Mouse (Mus musculus): ENCODE measurements around the gene Itih4. TPM values are rescaled to one million over a fixed set of nuclear protein-coding genes. Genes with fewer than 3 reads are reported as not detected.

Gene Itih4
- polyA plus RNA-seq, 1 experiment from 2014 or later: not detected

DNA sequence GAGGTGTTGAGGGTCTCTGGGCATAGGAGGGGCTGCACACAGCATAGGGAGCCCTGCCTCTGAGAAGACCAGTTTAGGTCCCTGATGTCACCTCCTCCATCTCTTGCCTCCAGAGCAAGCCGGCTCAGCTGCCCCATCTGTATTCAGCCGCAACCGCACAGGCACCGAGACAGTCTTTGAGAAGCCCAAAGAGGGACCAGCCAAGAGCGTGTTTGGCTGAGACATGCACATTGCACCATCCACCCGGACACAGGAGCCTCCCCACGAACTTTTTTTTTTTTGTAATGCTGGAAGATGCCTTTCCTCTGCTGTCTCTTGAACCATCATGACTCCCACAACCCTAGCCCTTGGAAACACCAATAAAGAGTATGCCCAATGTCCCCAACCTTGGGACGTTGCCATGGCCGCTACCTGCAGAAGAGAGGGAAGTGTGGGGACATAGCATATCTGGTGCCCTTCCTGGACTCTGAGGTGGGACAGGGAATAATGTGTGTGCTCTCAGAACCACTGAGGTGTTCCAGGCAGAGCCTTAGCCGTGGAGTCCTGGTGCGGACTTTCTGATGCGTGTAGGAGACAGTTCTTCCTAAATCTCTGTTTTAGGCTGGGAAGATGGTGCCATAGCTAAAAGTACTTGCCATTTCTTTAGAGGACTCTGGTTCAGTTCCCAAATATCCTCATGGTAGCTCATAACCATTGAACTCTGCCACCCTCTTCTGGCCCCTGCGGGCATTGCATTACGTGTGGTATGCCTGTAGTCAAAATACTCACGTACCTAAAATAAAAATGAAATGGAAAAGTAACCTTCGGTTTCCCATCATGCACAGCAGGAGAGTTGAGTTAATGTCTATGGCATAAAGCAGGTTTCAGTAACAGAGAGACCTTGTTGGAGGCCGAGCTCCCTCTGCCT lies 5.2 kb upstream of the Itih4 start:
- Histone ChIP-seq H3K36me3 (peaks cover 21% of the 10 kb centered on the region), H3K4me3 (no peak overlapping the region), H3K9me3 (no peaks in the 10 kb centered on the region), H3K9ac (no peak overlapping the region), H3K4me1 (replicated peaks) (peaks cover 8% of the 10 kb centered on the region), H3K27ac (no peak overlapping the region), H3K27me3 (no peaks in the 10 kb centered on the region), H3K4me2 (no peak overlapping the region)
- ATAC-seq (ENCODE audit: low FRiP score): no peak
- WGBS: 84% methylated on average over 17 of the region's 17 CpGs

DNA sequence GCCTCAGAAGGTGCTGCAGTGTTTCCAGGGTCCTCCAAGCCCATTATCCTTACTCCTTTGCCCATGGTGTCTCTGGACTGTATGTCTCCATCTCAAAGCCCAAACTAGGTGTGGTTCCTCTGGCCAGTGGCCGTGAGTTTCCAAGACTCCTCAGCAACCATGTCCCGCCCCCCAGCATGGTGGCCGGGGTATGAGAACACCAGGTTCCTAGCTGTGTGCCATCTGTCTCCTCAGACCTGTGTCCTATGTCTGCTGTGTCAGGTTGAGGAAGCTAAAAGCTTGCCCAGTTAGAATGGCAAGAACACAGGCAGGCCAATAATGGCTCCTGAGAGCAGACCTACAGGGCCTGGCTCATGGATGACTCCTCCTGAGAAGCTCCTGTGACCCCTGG lies 4.6 kb upstream of the Itih4 start:
- Histone ChIP-seq H3K4me2 (no peak overlapping the region), H3K27ac (no peak overlapping the region), H3K9me3 (no peaks in the 10 kb centered on the region), H3K9ac (no peak overlapping the region), H3K27me3 (no peaks in the 10 kb centered on the region), H3K4me3 (no peak overlapping the region), H3K4me1 (replicated peaks) (peaks cover 8% of the 10 kb centered on the region), H3K36me3 (peaks cover 15% of the 10 kb centered on the region)
- WGBS: 94% methylated on average over 3 of the region's 3 CpGs
- no peak for ATAC-seq (ENCODE audit: low FRiP score)

DNA sequence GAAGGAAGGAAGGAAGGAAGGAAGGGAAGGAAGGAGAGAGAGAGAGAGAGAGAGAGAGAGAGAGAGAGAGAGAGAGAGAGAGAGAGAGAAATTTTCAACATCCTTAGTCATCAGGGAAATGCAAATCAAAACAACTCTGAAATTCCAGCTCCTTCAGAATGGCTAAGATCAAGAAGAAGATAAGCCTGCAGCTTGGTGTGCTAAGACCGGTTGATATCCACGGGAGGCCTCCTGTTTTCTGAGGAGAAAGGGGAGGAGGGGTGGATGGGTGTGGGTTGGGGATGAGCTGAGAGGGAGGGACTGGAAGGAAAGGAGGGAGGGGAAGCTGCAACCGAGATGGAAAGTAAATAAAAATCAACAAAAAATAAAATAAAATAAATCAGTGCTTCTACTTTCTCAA lies 978 bp upstream of the Itih4 start:
- no peak for ATAC-seq (ENCODE audit: low FRiP score)
- no peak overlapping the region for H3K27ac ChIP-seq
- no peaks in the 10 kb centered on the region for H3K4me1 ChIP-seq (replicated peaks)
- H3K36me3 ChIP-seq: no peaks in the 10 kb centered on the region
- no peaks in the 10 kb centered on the region for H3K9me3 ChIP-seq
- no peak overlapping the region for H3K9ac ChIP-seq
- H3K4me3 ChIP-seq: no peak overlapping the region
- H3K27me3 ChIP-seq: no peaks in the 10 kb centered on the region
- 39% methylated on average over 3 of the region's 3 CpGs for WGBS
- no peak overlapping the region for H3K4me2 ChIP-seq

DNA sequence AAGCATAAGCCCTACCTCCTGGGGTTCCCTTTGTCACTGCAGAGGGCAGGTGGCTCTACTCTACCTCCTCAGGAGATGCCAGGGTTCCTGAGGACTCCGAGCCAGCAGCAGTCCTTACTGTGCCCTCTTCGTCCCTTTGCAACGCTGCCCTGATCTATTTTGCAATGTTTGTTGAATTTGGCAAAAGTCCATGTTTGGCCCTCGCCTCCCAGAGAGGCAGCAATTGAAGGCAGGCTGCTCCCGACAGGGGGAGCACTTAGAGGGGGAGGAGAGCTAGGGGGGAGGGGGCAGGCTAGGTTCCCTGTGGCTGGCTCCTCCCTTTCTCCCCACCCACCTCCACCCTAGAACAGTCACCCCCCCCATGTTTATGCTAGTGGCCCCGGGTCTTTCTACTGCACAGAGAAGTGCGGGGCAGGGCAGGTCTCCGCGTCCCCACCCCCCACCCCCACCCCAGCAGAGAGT lies 2.0 kb downstream of the Itih4 start:
- 18% methylated on average over 9 of the region's 9 CpGs for WGBS
- no peak overlapping the region for H3K4me3 ChIP-seq
- H3K4me2 ChIP-seq: no peak overlapping the region
- no peaks in the 10 kb centered on the region for H3K36me3 ChIP-seq
- no peak overlapping the region for H3K9ac ChIP-seq
- H3K9me3 ChIP-seq: no peaks in the 10 kb centered on the region
- no peaks in the 10 kb centered on the region for H3K27me3 ChIP-seq
- no peak overlapping the region for H3K27ac ChIP-seq
- no peaks in the 10 kb centered on the region for H3K4me1 ChIP-seq (replicated peaks)
- ATAC-seq (ENCODE audit: low FRiP score): no peak

DNA sequence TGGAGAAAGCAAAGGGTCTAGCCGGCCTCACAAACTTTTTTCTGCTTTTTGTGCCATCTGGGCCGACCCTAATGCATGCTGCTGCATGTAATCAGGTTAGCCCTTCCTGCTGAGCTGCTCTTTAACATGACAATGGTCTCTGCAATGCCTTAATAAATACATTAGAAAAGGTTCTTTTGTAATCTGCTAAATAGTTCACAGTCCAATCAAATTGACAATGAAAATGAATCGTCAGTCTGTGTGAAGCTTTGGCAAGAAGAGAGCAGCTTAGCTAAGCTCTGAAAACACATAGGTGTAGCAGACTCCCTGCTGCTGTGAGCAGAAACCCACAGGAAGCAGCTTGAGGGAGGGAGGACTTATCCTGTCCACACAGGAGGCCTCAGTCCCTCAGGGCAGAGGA lies 13.7 kb downstream of the Itih4 start:
- Histone ChIP-seq H3K9me3 (no peaks in the 10 kb centered on the region), H3K4me1 (replicated peaks) (no peaks in the 10 kb centered on the region), H3K9ac (no peak overlapping the region), H3K4me2 (no peak overlapping the region), H3K36me3 (no peaks in the 10 kb centered on the region), H3K27me3 (no peaks in the 10 kb centered on the region), H3K4me3 (no peak overlapping the region), H3K27ac (no peak overlapping the region)
- 24% methylated on average over 3 of the region's 3 CpGs for WGBS
- no peak for ATAC-seq (ENCODE audit: low FRiP score)

DNA sequence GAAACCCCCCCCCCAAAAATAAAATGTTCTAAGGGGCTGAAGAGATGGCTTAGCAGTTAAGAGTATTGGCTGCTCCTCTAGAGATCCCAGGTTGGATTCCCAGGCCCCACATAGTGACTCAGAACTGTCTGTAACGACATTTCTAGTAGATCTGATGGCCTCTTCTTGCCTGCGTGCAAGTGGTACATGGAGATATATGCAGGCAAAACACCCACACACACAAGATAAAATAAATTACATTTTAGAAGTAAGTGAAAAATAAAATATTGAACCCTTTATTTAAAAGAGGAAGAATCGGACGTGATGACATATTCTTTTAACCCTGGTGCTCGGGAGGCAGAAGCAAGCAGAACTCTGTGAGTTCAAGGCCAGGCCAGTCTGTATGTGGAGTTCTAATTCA lies 16.4 kb downstream of the Itih4 start:
- no peak for ATAC-seq (ENCODE audit: low FRiP score)

DNA sequence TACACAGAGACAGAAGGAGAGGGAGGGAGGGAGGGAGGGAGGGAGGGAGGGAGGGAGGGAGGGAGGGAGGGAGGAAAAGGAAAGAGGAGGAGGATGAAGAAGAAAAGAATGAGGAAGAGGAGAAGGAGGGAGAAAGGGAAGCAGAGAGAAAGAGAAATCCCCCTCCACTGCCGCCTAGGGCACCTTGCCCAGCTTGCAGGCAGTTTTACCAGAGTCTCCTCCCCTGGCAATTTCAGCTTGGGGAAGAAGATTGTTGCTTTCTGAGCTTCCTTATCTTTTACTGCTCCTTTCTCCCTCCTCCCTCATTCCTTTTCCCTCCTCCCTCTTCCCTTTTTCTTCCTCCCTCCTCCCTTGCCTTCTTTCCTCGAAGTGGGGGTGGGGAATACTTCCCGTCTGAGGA lies 16.8 kb downstream of the Itih4 start:
- no peaks in the 10 kb centered on the region for H3K36me3 ChIP-seq
- no peaks in the 10 kb centered on the region for H3K9me3 ChIP-seq
- H3K4me1 ChIP-seq (replicated peaks): no peaks in the 10 kb centered on the region
- H3K27ac ChIP-seq: no peak overlapping the region
- no peak overlapping the region for H3K9ac ChIP-seq
- no peak for ATAC-seq (ENCODE audit: low FRiP score)
- H3K27me3 ChIP-seq: no peaks in the 10 kb centered on the region
- H3K4me2 ChIP-seq: no peak overlapping the region
- no peak overlapping the region for H3K4me3 ChIP-seq
- WGBS: 84% methylated on average over 3 of the region's 3 CpGs

More for the DNA sequence above, 16.4 kb downstream of the Itih4 start:
- no peak overlapping the region for H3K9ac ChIP-seq
- no peaks in the 10 kb centered on the region for H3K4me1 ChIP-seq (replicated peaks)
- H3K27ac ChIP-seq: no peak overlapping the region
- 98% methylated on average over 5 of the region's 5 CpGs for whole genome bisulfite sequencing
- H3K4me2 ChIP-seq: no peak overlapping the region
- H3K27me3 ChIP-seq: no peaks in the 10 kb centered on the region
- no peaks in the 10 kb centered on the region for H3K36me3 ChIP-seq
- no peak overlapping the region for H3K4me3 ChIP-seq
- H3K9me3 ChIP-seq: no peaks in the 10 kb centered on the region

DNA sequence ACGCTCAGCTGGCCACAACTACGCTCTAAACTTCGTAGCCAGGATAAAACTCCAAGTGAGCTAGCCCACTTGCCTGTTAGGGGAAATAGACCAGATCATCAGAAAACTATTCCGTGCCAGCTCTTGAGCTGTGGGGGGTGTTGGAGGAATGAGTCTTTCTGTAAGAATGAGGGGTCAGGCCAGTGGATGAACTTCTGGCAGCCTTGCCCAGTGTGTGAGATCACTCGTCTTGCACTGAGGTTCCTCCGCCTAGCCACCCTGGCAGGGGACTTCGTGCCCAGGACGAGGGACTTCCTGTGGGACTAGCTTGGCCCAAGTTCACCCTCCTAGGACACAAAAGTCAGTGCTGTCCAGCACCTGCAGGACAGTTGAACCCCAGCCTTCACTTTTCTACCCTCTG lies 18.0 kb downstream of the Itih4 start:
- no peak overlapping the region for H3K27ac ChIP-seq
- no peaks in the 10 kb centered on the region for H3K27me3 ChIP-seq
- no peak for ATAC-seq (ENCODE audit: low FRiP score)
- H3K4me2 ChIP-seq: no peak overlapping the region
- H3K9me3 ChIP-seq: no peaks in the 10 kb centered on the region
- H3K4me3 ChIP-seq: no peak overlapping the region
- H3K4me1 ChIP-seq (replicated peaks): no peaks in the 10 kb centered on the region
- H3K9ac ChIP-seq: no peak overlapping the region
- WGBS: 83% methylated on average over 8 of the region's 8 CpGs
- no peaks in the 10 kb centered on the region for H3K36me3 ChIP-seq

DNA sequence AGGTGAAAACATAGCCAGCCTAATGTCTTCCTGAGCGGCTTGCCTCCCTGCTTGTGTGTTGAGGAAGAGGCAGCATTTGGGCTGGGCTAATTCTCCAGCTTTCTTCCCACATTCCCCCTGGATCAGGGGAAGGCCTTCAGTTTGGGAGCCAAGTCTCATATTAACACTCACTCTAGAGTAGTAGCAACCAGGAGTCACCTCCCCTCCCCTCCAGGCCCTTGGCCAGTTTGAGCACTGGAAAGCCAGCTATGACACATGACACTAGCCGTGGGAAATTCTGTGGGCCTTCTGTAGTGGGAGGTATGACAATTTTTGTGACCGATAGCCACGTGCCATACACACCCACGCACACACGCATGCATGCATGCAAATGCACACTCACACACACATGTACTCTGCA lies 19.7 kb downstream of the Itih4 start:
- 92% methylated on average over 6 of the region's 6 CpGs for WGBS
- Histone ChIP-seq H3K27me3 (no peaks in the 10 kb centered on the region), H3K27ac (no peak overlapping the region), H3K4me2 (no peak overlapping the region), H3K4me3 (no peak overlapping the region), H3K9ac (no peak overlapping the region), H3K36me3 (no peaks in the 10 kb centered on the region), H3K9me3 (no peaks in the 10 kb centered on the region), H3K4me1 (replicated peaks) (no peaks in the 10 kb centered on the region)
- ATAC-seq (ENCODE audit: low FRiP score): no peak

DNA sequence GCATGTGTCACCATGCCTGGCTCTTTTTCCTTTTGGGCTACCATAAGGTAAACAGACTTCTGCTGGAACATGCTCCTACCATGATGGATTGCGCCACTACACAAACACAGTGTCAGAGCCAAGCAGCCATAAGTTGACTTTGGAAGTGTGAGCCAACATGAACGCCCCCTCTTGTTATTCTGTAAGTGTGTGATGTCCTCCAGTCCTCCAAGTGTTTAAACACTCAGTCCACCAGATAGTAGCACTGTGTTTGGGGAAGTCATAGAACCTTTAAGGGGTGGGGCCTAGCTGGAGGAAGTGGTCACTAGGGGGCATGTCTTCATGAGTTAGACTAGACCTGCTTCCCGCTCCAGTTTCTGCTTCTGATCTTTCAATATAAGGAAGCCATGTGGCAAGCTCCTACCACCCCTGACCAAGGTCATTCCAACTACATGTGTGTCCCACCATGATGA lies 21.6 kb downstream of the Itih4 start:
- Histone ChIP-seq H3K27me3 (no peaks in the 10 kb centered on the region), H3K36me3 (no peaks in the 10 kb centered on the region), H3K9ac (no peak overlapping the region), H3K9me3 (no peaks in the 10 kb centered on the region), H3K4me2 (no peak overlapping the region), H3K27ac (no peak overlapping the region), H3K4me3 (no peak overlapping the region), H3K4me1 (replicated peaks) (no peaks in the 10 kb centered on the region)
- no peak for ATAC-seq (ENCODE audit: low FRiP score)
- WGBS: 88% methylated on average over 3 of the region's 3 CpGs

DNA sequence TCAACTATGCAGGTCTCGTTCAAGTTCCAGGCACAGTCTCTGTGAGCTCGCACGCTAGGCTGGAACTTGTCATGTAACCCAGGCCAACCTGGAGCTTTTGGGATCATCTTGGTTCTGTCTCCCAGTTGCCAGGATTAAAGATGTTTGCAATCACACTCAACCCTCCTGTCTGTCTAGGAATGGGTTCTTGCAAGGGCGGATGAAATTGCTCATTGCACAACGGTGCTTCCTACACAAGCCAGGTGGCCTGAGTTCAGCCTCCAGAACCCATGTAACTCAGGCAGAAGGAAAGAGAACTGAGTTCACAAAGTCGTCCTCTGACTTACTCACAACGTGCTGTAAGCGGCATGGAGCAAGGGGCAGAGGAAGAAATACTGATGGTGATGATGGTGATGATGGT lies 24.9 kb downstream of the Itih4 start:
- no peak overlapping the region for H3K4me3 ChIP-seq
- H3K9me3 ChIP-seq: no peaks in the 10 kb centered on the region
- H3K27ac ChIP-seq: no peak overlapping the region
- H3K9ac ChIP-seq: no peak overlapping the region
- H3K36me3 ChIP-seq: no peaks in the 10 kb centered on the region
- ATAC-seq (ENCODE audit: low FRiP score): no peak
- 91% methylated on average over 8 of the region's 8 CpGs for WGBS
- H3K27me3 ChIP-seq: no peaks in the 10 kb centered on the region
- no peaks in the 10 kb centered on the region for H3K4me1 ChIP-seq (replicated peaks)
- no peak overlapping the region for H3K4me2 ChIP-seq

DNA sequence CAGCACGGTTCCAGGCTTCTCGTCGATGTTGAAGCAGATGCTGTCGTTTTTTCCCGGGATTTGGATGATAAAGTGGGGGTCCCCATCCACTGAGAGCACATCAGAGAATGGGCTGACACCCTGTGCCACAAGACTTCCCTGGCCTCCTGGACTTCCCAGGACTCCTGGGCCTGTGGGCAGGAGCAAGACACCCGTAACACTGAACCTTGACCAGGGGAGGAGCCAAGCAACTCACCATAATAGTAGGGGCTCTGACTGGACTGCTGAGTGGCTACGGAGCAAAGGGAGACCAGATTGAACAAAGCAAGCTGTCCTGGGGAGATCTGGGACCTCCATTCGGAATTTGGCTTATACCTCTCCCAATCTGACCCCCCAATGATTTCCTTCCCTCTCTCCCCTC lies 26.4 kb downstream of the Itih4 start:
- H3K4me2 ChIP-seq: no peak overlapping the region
- no peaks in the 10 kb centered on the region for H3K27me3 ChIP-seq
- no peaks in the 10 kb centered on the region for H3K36me3 ChIP-seq
- H3K9me3 ChIP-seq: no peaks in the 10 kb centered on the region
- H3K27ac ChIP-seq: no peak overlapping the region
- H3K9ac ChIP-seq: no peak overlapping the region
- H3K4me3 ChIP-seq: no peak overlapping the region
- ATAC-seq (ENCODE audit: low FRiP score): no peak
- 85% methylated on average over 8 of the region's 8 CpGs for WGBS
- H3K4me1 ChIP-seq (replicated peaks): no peaks in the 10 kb centered on the region

DNA sequence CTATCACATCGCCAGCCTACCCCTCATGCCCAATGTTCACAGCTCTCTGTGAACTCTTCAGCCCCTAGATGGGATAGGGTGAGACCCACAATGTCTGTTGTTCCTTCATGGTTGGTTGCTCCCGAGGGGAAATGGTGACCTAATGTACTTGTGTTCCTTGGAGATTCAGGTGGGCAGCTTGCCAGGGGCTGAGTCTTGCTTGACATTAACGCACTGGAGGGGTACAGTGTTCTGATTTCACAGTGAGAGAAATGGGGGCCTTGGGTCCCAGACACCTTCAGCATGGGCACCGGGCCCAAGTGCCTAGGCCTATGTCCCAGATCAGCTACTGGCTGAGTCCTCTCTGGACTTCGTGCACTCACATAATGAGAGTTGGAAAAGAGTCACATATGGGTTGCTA lies 27.1 kb downstream of the Itih4 start:
- no peak for ATAC-seq (ENCODE audit: low FRiP score)
- Histone ChIP-seq H3K36me3 (no peaks in the 10 kb centered on the region), H3K4me1 (replicated peaks) (no peaks in the 10 kb centered on the region), H3K27me3 (no peaks in the 10 kb centered on the region), H3K4me2 (no peak overlapping the region), H3K9ac (no peak overlapping the region), H3K4me3 (no peak overlapping the region), H3K9me3 (no peaks in the 10 kb centered on the region), H3K27ac (no peak overlapping the region)
- WGBS: 82% methylated on average over 5 of the region's 5 CpGs

All from hindbrain, embryonic 13.5 days (tissue).